Mouse (Mus musculus) heart, adult 18-20 months (tissue): ENCODE results near the gene Ndufb4. TPM values are rescaled to one million over a fixed set of nuclear protein-coding genes. Genes with fewer than 3 reads are reported as not detected.
"Not testable (repeated sequence)": the region's sequence is repeated elsewhere in the genome, so short reads cannot be mapped to it uniquely, and the experiment has no call there.

ENCODE experiments used
- DNase-seq, 2 experiments: peaks; one replicate each; pipeline ENCODE4 v3.0.0; 2021 to 2022; ENCODE audit warnings: mixed read lengths in 1 of 2
- total RNA-seq, 2 experiments: library from RNA; stranded (reverse); gene quantifications; 2 replicates each; pipeline ENCODE4 v1.2.3; 2021

The Ndufb4 gene
- total RNA-seq, 2 experiments from 2014 or later = 123 to 199 TPM

DNA sequence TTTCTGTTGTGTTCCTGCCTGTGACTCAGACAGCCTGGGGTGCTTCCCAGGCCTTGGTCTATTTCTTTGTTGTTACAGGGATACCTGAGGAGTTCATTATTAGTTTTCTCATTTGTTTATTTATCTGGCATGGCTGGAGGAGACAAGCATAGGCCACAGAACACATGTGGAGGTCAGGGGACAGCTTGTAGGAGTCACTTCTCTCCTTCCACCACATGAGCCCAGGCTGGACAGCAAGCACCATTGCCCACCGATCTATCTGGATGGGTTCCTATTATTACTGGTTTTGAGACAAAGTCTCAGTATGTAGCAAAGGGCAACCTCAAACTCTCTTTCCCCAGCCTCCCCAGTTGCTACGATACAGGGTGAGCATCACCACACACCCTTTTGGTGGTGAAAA lies 26.0 kb upstream of the Ndufb4 start:
- DNase-seq = no peak

DNA sequence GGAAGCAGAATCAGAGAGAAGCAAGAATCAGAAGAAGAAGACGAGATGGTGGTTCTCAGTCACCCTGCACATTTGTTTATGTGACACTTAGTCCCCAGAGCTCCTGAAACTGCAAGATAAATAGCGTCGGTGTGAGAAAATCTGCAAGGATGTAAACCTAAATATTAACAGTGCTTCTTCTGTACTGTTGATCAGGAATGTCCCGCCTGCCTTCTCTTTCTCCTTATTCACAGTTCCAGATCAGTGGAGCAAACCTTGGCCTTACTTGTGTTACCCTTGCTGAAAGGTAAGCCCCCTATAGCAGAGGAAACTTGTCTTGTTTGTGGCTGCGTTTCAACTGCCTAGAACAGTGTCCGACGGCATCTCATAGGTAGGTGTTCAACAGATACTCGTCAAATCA lies 23.3 kb upstream of the Ndufb4 start:
- DNase-seq = no peak

DNA sequence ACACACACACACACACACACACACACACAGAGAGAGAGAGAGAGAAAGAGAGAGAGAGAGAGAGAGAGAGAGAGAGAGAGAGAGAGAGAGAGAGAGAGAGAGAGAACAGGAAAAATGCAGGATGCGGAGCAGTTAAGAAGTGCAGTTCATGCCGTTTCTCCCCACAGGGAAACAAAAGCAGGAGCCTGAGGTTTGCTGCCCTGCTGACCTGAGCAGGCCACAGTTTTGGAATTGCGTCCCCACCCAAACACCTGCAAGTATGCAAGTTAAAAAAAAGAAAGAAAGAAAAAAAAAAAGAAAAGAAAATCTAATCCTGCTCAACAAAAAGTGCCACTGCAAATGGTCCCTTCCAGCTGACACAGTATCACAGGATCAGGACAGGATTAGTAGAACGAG lies 22.4 kb upstream of the Ndufb4 start:
- no peak for DNase-seq

DNA sequence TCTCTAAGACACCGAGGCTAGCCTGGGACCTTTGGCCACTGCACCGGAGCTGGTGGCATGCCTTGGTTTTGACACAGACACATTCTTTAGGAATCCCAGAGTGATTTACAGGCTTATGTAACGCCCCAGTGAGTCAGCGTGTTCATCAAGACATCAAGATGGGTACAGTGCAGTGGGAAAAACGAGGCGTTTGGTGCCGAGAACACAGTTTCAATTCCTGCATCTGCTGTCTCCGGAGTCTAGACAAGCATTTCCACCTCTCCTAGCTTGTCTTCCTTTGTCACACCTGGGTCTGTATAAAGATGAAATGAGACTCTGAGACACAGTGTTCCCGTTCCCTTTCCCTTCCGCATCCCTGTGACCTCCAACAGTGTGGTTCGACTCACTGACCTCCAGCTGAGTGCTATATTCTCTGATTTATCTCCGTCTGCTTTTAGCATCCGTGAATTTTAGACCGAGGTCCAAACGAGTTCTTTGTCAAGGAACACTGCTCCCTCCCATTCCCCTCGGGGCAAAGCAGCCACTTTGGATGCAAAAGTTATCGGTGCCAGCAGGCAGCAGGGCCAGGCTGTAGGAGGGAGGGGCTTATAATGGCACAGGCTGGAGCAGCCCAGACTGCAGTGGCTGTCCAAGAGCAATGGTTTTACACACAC lies 21.9 kb upstream of the Ndufb4 start:
- DNase-seq = no peak

DNA sequence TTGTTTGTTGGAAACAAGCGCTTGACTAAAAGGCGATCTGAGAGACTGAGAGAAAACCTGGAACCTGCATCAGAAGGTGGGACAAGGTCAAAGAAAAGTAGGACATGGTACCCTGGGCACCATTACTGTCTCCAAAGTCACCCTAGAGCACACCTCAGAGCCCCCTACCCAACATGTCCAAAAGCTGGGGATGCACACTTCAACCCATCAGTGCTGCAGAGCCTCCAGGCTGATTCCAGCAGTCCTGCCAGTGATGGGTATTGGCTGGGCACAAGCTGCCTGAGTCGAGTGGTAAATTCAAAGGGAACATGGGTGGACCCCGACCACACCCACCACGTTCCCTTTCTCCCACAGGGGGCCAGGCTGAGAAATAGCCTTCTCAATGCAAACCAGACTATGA lies 21.1 kb upstream of the Ndufb4 start:
- no peak for DNase-seq

DNA sequence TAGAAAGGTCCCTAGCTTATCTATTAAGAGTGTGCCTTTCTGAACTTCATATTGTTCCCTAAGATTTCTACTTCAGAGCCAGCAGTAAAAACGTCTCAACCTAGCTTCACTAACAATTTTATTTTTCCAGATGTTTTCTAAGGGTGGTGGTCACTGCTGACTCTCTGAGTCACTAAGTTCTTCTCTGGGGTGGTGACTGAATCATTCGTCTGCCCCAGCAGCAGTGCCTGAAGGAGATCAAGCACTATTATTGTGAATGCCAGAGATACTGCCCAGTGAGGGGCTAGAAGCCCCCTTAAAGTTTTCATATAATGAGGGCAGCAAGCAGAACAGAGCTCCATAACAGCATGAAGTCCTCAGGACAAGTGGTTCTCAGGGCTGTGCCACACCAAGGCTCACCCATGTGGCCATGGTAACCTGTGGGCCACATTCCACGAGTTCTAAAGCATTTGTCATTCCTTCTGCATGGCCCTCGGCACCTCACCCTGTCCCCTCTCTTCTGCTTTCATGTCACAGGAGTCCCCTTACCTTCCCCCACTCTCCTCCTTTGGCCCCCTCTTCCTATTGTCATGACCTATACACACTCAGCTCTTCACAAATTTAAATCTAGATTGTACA lies 16.5 kb upstream of the Ndufb4 start:
- DNase-seq = no peak

DNA sequence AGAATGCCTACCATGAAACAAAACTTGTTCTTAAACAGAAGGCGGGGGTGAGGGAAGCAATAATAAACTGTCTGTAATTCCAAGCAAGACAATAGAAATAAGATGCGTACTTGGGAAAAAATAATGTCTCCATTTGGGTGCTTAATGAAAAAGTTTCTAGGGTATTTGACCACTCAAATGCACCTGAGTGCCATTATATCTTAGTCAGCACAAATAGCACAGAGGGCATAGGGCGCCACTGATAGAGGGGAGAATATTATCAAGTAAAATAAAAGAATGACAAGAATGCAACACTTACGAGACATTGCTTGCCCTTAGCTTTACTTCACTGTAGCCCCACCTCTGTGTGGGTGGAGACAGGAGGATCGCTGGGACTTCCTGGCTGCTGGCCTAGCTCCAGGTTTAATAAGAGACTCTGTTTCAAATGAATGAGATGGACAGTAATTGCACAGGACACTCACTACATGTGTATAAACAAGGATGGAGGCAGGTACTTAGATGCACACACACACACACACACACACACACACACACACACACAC lies 11.2 kb upstream of the Ndufb4 start:
- no peak for DNase-seq

DNA sequence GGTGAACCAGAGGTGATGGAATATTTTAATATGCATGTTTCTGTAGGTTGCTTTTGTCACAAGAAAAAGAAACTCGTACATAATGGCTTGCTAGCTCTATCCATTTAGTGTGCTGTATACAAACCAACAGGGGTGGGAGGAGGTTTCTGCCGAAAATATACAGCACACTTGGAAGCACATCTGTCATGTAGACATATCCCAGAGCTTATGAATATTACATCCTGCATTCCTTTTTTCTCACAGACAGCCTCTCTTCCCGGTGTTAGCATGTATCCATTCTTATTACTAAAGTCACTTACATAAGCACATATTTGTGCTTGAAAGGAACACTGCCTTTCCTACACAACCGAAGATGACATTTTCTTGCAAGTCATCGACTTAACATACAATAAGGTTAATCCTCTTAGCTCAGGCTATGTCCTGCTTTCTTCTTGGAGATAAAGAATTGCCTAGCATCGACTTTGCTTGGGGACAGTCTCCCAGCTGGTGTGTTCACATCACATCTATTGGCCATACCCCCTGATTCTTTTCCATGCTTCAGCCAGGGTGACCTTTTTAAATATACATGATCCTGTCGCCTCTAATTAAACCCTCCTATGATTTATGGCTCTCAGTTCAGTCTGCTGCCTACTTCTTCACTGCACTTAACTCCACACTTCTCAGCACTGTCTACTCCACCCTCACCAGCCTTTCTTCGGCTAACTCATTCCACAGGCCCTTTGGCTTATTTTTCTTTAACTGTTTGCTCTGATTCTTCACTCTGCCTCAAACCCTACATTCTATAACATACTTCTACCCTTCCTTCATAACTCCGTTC lies 9.6 kb upstream of the Ndufb4 start:
- no peak for DNase-seq

DNA sequence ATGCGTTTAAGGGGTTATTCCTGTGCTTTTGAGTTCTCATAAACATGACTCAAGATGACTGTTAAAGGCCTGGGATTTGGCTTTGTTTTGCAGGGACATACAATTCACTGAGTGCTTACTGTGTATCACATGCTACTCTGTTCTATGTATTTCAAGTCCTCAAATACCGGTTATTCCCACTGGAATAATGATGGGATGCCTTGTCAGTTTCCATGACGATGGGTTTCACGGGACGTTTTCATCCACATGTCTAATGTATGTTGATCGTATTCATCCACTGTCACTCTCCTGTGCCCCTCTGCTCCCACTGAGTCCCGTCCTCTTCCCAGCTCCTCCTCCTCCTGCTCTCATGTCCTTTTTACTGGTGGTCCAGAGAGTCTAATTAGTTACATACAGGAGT lies 2.5 kb upstream of the Ndufb4 start:
- DNase-seq = no peak

DNA sequence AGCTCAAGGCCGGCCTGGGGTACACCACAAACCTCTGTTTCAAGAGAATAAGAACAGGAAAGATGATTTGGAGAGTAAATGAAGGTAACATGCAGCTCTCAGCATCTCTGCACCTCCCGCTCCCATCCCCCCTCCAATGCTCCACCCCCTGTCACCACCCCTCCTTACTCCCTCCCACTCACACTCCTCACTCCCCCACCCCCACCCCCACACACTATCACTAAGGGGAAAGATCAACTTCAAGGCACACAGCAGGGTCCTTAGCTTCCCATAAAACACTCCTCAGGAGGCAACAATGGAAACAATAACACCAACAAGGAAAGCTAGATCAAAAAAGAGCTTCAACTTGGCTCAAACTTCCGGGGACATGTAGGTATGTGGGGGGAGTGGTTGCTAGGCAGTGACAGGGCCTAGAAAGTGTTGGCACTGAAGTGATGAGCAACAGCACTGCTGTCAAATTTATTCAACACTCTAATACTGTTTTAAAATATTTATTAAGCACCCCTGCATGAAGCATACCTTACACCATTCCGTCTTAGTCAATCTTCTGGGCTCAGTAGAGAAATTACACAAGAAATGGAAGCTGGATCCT lies 1.6 kb upstream of the Ndufb4 start:
- no peak for DNase-seq

DNA sequence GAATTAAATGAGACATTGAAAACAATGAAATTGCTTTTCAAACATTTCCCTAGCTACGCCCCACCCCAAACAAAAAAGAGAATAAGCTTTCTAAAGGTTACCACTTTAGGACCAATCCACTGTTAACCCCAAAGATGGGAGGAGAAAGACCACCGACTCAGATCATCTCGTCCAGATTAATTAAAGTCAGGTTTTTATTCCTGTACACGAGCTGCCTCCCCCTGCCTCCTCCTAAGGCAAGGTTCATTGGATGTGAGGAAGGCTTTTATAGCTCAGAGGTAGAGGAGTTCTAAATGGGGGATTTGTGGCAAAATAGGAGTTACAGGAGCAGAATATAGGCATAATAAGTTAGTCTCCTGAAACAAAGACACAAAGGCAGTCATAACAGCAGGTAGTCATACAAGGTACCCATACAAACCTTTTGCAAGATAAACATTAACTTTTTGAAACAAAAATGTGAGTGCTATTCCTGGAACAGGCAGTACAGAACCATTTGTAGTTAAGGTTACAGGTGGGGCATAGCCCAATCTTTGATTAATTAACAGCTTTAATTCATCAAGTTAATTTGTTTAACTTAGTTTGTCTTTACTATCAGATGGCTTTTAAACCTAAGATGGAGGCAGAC lies 690 bp upstream of the Ndufb4 start:
- no peak for DNase-seq

DNA sequence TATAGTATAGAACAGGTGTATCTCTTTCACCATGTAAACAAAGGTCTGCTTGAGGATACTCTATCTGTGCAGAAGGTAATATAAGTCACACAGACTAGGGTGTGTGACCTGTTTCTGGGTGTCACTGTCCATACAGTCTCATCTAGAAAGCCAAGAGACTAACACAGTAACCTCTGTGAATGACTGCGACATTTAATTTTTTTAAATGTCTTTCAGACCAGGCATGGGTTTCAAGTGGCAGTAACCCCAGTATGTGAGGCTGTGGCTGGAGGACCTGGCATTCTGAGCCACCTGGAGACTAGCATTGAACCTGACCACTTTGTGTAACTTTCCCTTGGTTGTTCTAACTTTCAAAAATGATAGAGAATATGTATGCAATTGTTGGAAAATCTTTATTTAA lies 1.2 kb downstream of the Ndufb4 start:
- DNase-seq = no peak

DNA sequence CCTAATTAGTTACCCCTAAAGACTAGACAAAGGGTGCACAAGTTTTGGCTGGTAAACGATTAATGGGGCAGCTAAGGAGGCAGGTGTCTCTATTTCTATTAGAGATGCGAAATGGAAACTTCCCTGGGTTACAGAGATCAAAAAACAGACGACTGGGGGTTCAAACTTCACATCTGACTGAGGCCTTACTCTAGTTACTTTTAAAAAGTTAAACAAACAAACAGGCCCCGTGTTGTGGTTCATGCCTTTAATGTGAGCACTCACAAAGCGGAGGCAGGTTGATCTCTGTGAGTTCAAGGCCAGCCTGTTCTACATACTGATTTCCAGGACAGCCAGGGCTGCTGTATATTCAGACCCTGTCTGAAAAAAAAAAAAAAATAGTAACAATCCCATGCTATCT lies 1.6 kb downstream of the Ndufb4 start:
- DNase-seq = no peak

DNA sequence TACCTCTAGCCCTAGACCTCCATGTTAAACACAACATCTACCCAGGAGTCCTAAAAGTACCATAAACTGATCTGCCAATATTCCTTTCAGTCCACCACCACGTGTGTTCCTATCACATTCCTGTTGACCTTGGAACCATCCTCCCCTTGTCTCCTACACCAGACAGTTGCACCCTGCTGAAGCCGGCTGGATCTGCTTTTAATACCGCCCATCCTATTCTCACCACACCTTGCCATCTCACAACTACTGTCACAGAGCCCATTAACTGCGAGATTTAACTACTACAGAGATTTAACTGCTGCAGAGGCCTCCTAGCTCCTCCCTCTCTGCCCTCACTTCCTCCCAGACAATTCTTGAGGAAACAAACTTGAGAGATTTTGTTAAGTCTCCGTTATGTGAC lies 2.8 kb downstream of the Ndufb4 start:
- DNase-seq = no peak

DNA sequence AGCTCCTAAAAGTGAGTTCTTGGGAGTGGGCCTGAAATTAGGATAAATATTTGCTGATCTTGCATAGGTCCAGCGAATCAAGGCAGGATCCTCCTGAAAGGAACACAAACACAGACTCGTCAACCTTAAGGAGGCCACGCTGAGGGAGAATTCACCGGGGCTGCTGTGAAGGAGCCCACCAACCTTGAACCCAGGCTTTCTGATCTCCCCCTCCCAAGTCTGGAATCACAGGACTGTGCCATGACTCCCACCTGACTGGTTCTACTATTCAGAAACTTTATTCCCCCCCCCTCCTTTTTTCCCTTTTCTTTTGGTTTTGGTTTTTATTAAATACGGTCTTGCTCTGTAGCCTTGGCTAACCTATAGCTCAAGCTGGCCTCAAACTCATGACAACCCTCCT lies 5.2 kb downstream of the Ndufb4 start:
- DNase-seq = no peak

DNA sequence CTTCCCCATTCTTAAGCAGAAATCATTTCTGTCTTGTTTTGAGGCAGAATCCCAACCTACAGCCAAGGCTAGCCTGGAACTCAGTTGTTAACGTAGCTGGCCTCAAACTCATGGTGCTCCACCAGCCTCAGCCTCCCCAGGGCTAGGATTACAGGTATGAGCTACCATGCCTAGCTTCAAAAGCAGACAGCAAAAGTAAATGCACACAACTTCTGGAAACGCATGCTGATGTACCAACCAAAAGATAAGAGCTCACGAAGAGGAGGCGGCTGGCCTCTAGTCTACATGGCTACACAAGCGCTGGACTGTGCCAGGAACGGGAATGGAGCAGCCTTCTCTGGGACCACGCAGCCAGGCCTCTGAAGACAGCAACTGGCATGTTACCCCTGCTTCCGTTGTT lies 6.3 kb downstream of the Ndufb4 start:
- no peak for DNase-seq

DNA sequence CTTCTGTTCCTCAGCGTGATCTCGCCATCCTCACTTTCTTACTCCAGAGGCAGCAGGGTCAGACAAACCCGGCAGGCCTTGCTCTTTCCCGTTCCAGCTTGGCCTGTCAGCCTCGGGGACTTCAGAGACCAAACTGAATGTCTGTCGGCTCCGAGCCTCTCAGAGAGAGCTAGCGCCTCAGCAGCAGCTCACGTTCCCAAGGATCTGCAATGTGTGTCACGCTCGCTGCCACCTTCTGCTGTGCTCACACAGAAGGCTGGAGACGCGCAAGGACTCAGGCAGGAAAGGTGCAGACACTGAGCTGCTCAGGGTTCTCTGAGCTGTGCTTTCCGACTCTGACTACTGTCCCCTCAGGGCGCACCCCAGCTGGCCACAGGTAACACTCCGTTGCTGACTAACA lies 7.2 kb downstream of the Ndufb4 start:
- no peak for DNase-seq

DNA sequence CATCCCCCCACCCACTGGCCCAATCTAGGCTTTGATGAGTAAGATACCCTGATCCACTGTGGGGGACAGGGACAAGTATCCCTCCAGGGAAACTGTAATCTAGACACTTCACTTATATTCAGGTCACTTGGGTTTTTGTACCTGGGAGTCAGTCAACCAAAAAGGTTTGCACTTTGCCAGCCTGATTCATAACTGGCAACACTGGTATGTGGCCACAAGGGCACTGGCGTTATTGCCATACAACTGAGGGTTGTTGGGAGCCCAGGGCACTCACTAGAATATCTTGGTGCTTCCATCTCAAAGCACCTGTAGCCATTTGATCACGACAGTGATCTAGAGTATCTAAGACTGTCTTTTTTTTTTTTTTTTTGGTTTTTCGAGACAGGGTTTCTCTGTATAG lies 8.5 kb downstream of the Ndufb4 start:
- DNase-seq = no peak

DNA sequence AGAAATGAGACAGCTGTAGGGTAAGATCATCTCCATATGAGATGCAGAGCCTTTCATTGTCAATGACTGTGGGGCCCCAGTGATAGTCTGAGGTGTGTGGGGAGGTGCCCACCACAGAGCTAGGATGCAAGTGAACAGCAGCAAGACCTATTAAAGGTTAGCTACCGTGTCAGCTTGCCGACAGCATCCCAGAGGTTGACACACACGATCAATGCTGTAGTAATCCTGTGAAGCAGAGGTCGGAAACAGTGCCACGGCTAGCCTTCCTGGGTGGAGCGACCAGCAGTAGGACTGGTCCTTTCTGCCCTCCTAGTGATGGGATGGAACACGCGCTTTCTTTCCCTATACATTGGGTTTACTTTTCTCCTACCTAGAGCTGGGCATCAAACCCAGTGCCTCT lies 9.0 kb downstream of the Ndufb4 start:
- DNase-seq = no peak

DNA sequence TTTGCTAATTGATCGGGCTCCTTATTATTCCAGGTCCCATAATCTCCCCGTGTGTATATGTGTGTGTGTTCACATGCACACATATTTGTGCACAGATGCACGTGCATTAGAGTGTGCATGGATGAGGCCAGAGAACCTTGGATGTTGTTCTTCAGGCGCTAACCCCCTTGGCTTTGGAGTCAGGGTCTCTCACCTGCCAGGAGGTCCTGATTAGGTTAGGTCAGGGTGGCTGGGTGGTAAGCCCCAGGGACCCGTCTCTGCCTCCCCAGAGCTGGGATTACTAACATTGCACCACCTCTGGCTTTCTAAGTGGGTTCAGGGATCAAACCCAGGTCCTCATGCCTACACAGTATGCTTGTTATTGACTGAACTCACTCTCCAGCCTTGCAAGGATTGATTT lies 9.8 kb downstream of the Ndufb4 start:
- no peak for DNase-seq

DNA sequence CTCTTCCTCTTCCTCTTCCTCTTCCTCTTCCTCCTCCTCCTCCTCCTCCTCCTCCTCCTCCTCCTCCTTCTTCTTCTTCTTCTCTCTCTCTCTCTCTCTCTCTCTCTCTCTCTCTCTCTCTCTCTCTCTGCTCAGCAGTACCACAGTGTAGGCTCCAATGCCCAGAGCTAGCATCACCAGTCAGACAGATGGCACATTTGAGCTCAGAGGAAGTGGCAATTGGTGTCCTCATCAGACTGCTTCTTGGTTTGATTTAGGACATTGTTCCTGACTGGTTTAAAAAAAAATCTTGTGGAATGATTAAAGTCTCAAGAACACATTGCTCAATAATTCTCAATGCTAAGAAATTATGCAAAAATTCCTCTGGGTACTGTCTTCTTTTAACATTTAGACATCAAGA lies 13.7 kb downstream of the Ndufb4 start:
- not testable (repeated sequence) for DNase-seq

DNA sequence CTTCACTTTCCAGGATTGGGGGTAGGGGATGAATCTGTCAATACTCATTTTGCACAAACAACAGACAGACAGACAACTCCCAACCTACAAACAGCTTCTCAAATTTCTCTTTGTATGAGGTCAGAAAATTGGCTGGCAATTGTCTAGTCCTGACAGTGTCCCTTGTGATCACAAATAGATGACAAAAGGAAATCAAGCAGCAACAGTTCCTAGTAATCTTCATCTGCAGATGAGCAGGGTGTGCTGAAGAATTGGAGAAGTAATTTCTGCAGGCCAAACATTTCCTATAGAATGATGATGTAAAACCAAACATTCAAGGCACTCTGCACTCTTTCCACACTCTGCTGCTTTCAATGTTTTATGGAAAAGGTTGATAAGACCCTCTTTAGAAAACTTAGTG lies 16.5 kb downstream of the Ndufb4 start:
- DNase-seq = no peak

DNA sequence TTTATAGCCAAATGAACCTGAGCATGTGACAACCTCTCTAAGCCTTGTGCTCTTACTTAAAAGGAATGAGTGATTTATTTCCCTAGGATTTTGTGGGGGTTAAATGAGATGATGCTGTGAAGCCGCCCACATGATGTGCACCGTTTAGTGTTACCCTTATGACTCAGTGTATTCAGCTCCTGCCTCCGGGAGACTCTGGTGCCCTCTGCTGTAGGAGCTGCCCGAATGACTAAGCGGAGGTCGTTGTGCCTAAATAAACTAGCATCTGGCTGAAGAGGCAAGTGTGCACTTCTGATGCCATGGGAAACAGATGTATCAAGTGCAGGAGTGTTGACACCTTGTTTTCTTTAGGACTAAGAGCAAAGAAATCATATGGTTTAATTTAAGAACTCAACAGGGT lies 18.1 kb downstream of the Ndufb4 start:
- DNase-seq = peak; percentile 28 to 50
